Mouse (Mus musculus) left cerebral cortex, postnatal 4 days (tissue): Measurements from ENCODE around the gene Gm9972. TPM values are rescaled to one million over a fixed set of nuclear protein-coding genes. Genes with fewer than 3 reads are reported as not detected.
A peak's percentile ranks its signal among the peaks of the same experiment; 100 is the strongest.

Experiments used
- DNase-seq: peaks from one replicate; pipeline ENCODE4 v3.0.0-alpha.2; 2022
- intact Hi-C: fragments of 180-260 bp; cut with DNase I; formaldehyde crosslinking; loops from one replicate; pipeline ENCODE4 v1.15.1; 2025
- total RNA-seq, 2 experiments: library from RNA; stranded (reverse); gene quantifications; 2 replicates each; pipeline ENCODE4 v1.2.3; 2021

The Gm9972 gene
- not detected for total RNA-seq

DNA sequence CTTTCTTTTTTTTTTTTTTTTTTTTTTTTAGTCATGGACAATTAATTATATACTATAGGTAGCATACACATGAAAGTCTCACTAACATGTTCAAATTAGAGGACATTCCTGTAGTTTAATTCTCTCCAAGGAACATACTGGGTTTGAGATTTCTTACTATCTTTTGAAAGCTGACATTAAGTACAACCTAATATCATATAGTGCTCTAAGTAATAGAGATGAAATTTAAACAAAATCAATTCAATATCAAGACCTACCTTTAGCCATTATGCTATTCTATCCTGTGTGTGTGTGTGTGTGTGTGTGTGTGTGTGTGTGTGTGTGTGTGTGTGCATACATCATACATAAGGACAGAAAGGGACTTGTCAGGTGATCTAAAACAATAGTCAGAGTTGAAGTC, at the start of gene Gm9972:
Gm9972 (plus strand) TSS at position 301 of the 400 bp plus-strand sequence.
- intact Hi-C loops = no loop called here

DNA sequence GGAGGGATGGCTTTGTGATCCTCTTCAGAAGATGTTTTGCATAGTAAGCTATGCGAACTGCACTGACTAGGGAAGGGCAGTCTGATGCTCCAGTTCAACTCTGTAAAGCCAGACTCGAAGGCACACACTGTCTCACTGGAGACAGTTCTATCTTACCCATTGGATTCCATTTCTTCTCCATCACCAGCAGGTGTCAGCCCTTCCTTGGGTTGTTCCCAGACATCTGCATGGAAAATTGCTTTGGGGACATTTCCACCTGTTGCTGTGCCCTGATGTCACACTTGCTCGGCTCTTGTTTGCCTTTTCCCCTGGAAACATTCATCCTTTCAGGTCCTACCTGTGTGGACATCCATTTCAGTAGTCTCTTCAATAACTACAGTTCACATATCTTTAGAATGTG, 36.4 kb upstream of the Gm9972 start:
- intact Hi-C loops = no loop called here
- DNase-seq = peak; percentile 17

More for the DNA sequence above, at the start of gene Gm9972:
- DNase-seq = no peak

GRCm38 (mm10) chr11:43011941-43012340, 23.6 kb upstream of the Gm9972 start:
- DNase-seq = no peak
- intact Hi-C loops = no loop called here

- intact Hi-C loops = no loop called here
- DNase-seq = no peak
Observed at GRCm38 (mm10) chr11:43012980-43013379, 22.6 kb upstream of the Gm9972 start.

GRCm38 (mm10) chr11:43023109-43023688, 12.3 kb upstream of the Gm9972 start:
- DNase-seq = no peak
- intact Hi-C loops = no loop called here

GRCm38 (mm10) chr11:43029813-43030212, 5.7 kb upstream of the Gm9972 start:
- intact Hi-C loops = no loop called here
- DNase-seq = no peak

GRCm38 (mm10) chr11:43032141-43032540, 3.4 kb upstream of the Gm9972 start:
- DNase-seq = no peak
- intact Hi-C loops = no loop called here

- peak; percentile 60 for DNase-seq
- intact Hi-C loops = no loop called here
Observed at GRCm38 (mm10) chr11:43045871-43046548, 10.5 kb downstream of the Gm9972 start.

GRCm38 (mm10) chr11:43049363-43049762, 13.8 kb downstream of the Gm9972 start:
- no peak for DNase-seq
- intact Hi-C loops = no loop called here

DNA sequence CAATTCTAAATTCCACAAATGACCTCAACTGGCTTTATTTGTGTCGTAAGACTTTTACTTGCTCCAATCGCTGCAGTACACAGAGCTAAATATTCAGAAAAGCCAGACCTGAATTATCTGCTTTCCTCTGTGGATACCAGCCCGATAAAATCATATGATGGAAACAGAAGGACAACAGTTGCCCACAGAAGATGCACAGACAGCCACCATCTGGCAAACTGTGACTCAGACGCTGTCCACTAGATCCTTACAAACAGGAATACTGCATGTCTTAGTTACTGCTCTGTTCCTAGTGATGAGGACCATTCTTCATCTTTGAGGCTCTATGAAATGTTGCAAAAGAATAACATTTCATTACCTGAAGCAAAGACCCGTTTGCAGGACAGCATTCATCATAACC, 19.4 kb downstream of the Gm9972 start:
- DNase-seq = no peak
- intact Hi-C loops = no loop called here

GRCm38 (mm10) chr11:43059437-43059970, 24.0 kb downstream of the Gm9972 start:
- intact Hi-C loops = no loop called here
- DNase-seq = no peak

GRCm38 (mm10) chr11:43062286-43062685, 26.7 kb downstream of the Gm9972 start:
- intact Hi-C loops = no loop called here
- DNase-seq = no peak

- DNase-seq = no peak
- intact Hi-C loops = no loop called here
Observed at GRCm38 (mm10) chr11:43086309-43087050, 50.9 kb downstream of the Gm9972 start.

Other genes starting within 250 kb of the Gm9972 start
- 1 to 10 TPM; 2.2 to 2.3 TPM for gene Atp10b, start 114.1 kb downstream of the Gm9972 start, total RNA-seq